Mouse (Mus musculus) intestine, postnatal 0 days (tissue): ENCODE measurements at regions not wholly inside any gene's neighbourhood (a gene's known extent, or its start where the extent isn't known, plus 50 kb on each side); places are given as distances from the start of the nearest gene placed in this dataset.
A peak's percentile ranks its signal among the peaks of the same experiment; 100 is the strongest.

ENCODE experiments used
- ATAC-seq: fragments of 200-750 bp; cut with Nextera tagmentation; 2 replicates; pipeline ENCODE4 v1.8.0; 2017; ENCODE audit warnings: mild to moderate bottlenecking, moderate TSS enrichment, moderate library complexity
- H3K27ac ChIP-seq: fragments of 300-500 bp; sonication (generic); 2 replicates; pipeline ENCODE4 v1.5.1; 2014; ENCODE audit warnings: mild to moderate bottlenecking, low read depth, low read length, moderate library complexity
- H3K27me3 ChIP-seq: fragments of 300-500 bp; sonication (generic); replicated peaks from 2 replicates; pipeline ENCODE4 v1.6.1; 2014; ENCODE audit warnings: low read length, mixed read lengths; ENCODE audit not compliant: control insufficient read depth, insufficient read depth
- H3K36me3 ChIP-seq: fragments of 300-500 bp; sonication (generic); 2 replicates; pipeline ENCODE4 v1.6.1; 2014; ENCODE audit warnings: mild to moderate bottlenecking, moderate library complexity; ENCODE audit not compliant: control insufficient read depth, insufficient read depth
- H3K4me1 ChIP-seq: fragments of 300-500 bp; sonication (generic); replicated peaks from 2 replicates; pipeline ENCODE4 v1.6.1; 2014; ENCODE audit warnings: antibody characterized with exemption, low read length, mixed read lengths; ENCODE audit not compliant: control insufficient read depth, insufficient read depth
- H3K4me2 ChIP-seq: fragments of 300-500 bp; sonication (generic); replicated peaks from 2 replicates; pipeline ENCODE4 v1.6.1; 2014; ENCODE audit warnings: low read depth, mild to moderate bottlenecking, moderate library complexity
- H3K4me3 ChIP-seq: fragments of 300-500 bp; sonication (generic); 2 replicates; pipeline ENCODE4 v1.5.1; 2014; ENCODE audit warnings: low read depth, low read length
- H3K9ac ChIP-seq: fragments of 300-500 bp; sonication (generic); 2 replicates; pipeline ENCODE4 v1.6.1; 2014; ENCODE audit warnings: mild to moderate bottlenecking, low read depth, low read length
- H3K9me3 ChIP-seq: fragments of 300-500 bp; sonication (generic); 2 replicates; pipeline ENCODE4 v1.6.1; 2016; ENCODE audit warnings: mixed run types; ENCODE audit not compliant: control insufficient read depth
- CTCF ChIP-seq: sonication (generic); IDR thresholded peaks from 2 replicates; pipeline ENCODE4 v1.5.1; 2016; ENCODE audit warnings: low read depth, mild to moderate bottlenecking, control low read depth, antibody characterized with exemption, moderate library complexity
- WGBS: fragments of 180-500 bp; shearing (Covaris S2); extraction: QIAGEN DNeasy Blood & Tissue Kit; methylation state at CpG from one replicate; pipeline ENCODE4 v1.1.7; 2014; 5-methylcytosine and 5-hydroxymethylcytosine counted together

- ATAC-seq, result no peak
Observed at GRCm38 (mm10) chr1:105112762-105113525, 243.6 kb downstream of the Rnf152 start.

GRCm38 (mm10) chr1:105111236-105111635 lies 245.3 kb downstream of the Rnf152 start:
- no peak overlapping the region for H3K9ac ChIP-seq
- 63% methylated on average over 4 of the region's 4 CpGs for WGBS
- TF ChIP-seq CTCF, result no peak
- no peaks in the 10 kb centered on the region; the same call in 1 of the 2 replicates for H3K4me1 ChIP-seq
- H3K4me2 ChIP-seq, result no peak overlapping the region
- H3K36me3 ChIP-seq, result no peaks in the 10 kb centered on the region
- no peak for ATAC-seq
- H3K9me3 ChIP-seq, result no peaks in the 10 kb centered on the region
- no peak overlapping the region for H3K27ac ChIP-seq
- H3K4me3 ChIP-seq, result no peak overlapping the region
- H3K27me3 ChIP-seq, result no peaks in the 10 kb centered on the region

More at GRCm38 (mm10) chr1:105112762-105113525, 243.6 kb downstream of the Rnf152 start:
- H3K4me1 ChIP-seq, result no peaks in the 10 kb centered on the region
- H3K36me3 ChIP-seq, result no peaks in the 10 kb centered on the region
- no peak overlapping the region for H3K4me3 ChIP-seq
- no peak for TF ChIP-seq CTCF
- no peaks in the 10 kb centered on the region for H3K27me3 ChIP-seq
- no peak overlapping the region for H3K27ac ChIP-seq
- no peak overlapping the region for H3K9ac ChIP-seq
- 80% methylated on average over 1 of the region's 1 CpGs for WGBS
- H3K4me2 ChIP-seq, result no peak overlapping the region
- H3K9me3 ChIP-seq, result no peaks in the 10 kb centered on the region

GRCm38 (mm10) chr1:105110581-105111210 lies 245.8 kb downstream of the Rnf152 start:
- WGBS, result 81% methylated on average over 1 of the region's 1 CpGs
- Histone ChIP-seq H3K36me3 (no peaks in the 10 kb centered on the region), H3K27ac (no peak overlapping the region), H3K4me3 (no peak overlapping the region), H3K9me3 (no peaks in the 10 kb centered on the region), H3K4me1 (no peaks in the 10 kb centered on the region; the same call in 1 of the 2 replicates), H3K4me2 (no peak overlapping the region), H3K9ac (no peak overlapping the region), H3K27me3 (no peaks in the 10 kb centered on the region)
- TF ChIP-seq CTCF, result no peak
- ATAC-seq, result no peak

- Histone ChIP-seq H3K36me3 (no peaks in the 10 kb centered on the region), H3K27ac (no peak overlapping the region), H3K4me3 (no peak overlapping the region), H3K9ac (no peak overlapping the region), H3K27me3 (no peaks in the 10 kb centered on the region), H3K4me2 (no peak overlapping the region), H3K9me3 (no peaks in the 10 kb centered on the region), H3K4me1 (no peaks in the 10 kb centered on the region; the same call in 1 of the 2 replicates)
- no peak for TF ChIP-seq CTCF
- ATAC-seq, result no peak
- 56% methylated on average over 4 of the region's 4 CpGs for WGBS
Observed at GRCm38 (mm10) chr1:105107836-105108235, 248.7 kb downstream of the Rnf152 start.

- no peak for TF ChIP-seq CTCF
- no peaks in the 10 kb centered on the region for H3K36me3 ChIP-seq
- H3K4me3 ChIP-seq, result no peak overlapping the region
- no peak overlapping the region for H3K9ac ChIP-seq
- H3K27me3 ChIP-seq, result no peaks in the 10 kb centered on the region
- 56% methylated on average over 1 of the region's 1 CpGs for WGBS
- peak; percentile 60 for ATAC-seq
- H3K4me1 ChIP-seq, result no peaks in the 10 kb centered on the region; the same call in 1 of the 2 replicates
- no peak overlapping the region for H3K4me2 ChIP-seq
- H3K27ac ChIP-seq, result no peak overlapping the region
- H3K9me3 ChIP-seq, result no peaks in the 10 kb centered on the region
Observed at GRCm38 (mm10) chr1:105107257-105107656, 249.3 kb downstream of the Rnf152 start.

GRCm38 (mm10) chr1:105105211-105105610 lies 251.3 kb downstream of the Rnf152 start:
- ATAC-seq, result no peak
- Histone ChIP-seq H3K27me3 (no peaks in the 10 kb centered on the region), H3K9me3 (no peaks in the 10 kb centered on the region), H3K36me3 (no peaks in the 10 kb centered on the region), H3K4me3 (no peak overlapping the region), H3K4me2 (no peak overlapping the region), H3K9ac (no peak overlapping the region), H3K27ac (no peak overlapping the region), H3K4me1 (no peaks in the 10 kb centered on the region; the same call in 1 of the 2 replicates)
- TF ChIP-seq CTCF, result no peak
